In the genomic region with DNA sequence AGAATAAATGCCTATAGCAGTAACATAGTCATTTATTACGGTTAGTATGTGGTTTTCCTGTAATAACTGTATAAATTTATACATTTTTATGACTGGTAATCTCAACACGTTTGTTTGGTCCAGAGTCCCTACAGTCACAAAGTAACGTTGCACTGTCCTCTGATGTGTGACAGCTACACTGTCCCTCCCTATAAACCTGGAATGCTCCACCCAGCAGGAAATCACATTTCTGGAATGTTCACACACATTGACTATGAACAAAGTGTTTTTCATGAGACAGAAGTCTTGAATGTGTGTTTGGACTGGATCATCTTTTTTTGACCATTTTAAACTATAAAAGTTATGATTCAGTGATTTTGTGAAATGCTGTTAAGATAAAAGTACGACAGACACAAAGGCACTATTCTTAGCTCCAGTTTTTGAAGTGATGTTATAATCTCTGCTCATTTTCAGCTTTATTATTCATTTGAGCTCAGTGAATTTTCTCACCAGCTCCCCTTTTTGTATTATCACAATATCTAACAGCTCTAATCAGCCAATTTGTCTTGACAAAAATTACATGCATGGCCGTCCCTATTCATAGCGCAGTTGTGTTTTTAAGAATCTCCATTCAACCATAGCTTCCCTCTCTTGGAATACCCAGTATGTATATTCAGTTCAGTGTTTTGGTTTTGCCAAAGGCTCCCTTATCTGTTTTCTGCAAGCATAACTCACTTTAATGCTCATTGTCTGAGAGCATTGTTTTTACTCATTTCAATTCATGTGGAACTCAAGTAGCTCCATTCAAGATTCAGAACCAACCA, we compare ENCODE assay signal across 18 mouse cellular contexts.
DNase-seq lines count a peak whose midpoint lies in the region; ATAC-seq lines count a peak whose summit lies in the region.
"Had no signal": no experiment of that assay in that cellular context is flagged by ENCODE, and none has a peak within 500 bp of the region (broad histone marks: within the 10 kb centered on the region; RNA-seq: fewer than 3 reads in every experiment).

No protein-coding gene starts in this region.

- DNase-seq in kidney, adult 11 months, result no peak
- DNase-seq in neural tube, embryonic 11.5 days (ENCODE audit: low spot score), result no peak
- peak; percentile 4 for DNase-seq in telencephalon, adult 2 months (ENCODE audit: low read depth, low spot score)
- DNase-seq in urinary bladder, postnatal 25 days (ENCODE audit: low spot score), result no peak
- DNase-seq: adrenal gland, adult 2 months; cerebellum, adult 9-10 months; heart, postnatal 4 days; layer of hippocampus, postnatal 36 days; lung, postnatal 10 days had no signal

- 56% methylated on average over 6 of the region's 6 CpGs for WGBS in kidney, embryonic 14.5 days
- WGBS in neural tube, embryonic 11.5 days, result 56% methylated on average over 6 of the region's 6 CpGs
- WGBS in neural tube, embryonic 15.5 days, result 36% methylated on average over 6 of the region's 6 CpGs
- WGBS in forebrain, embryonic 16.5 days, result 17% methylated on average over 6 of the region's 6 CpGs
- 63% methylated on average over 6 of the region's 6 CpGs for WGBS in heart, embryonic 12.5 days

- no peaks in the 10 kb centered on the region for H3K9me3 ChIP-seq in kidney, embryonic 14.5 days (ENCODE audit: control insufficient read depth, low read length)
- H3K9me3 ChIP-seq in neural tube, embryonic 11.5 days (ENCODE audit: control insufficient read depth, low read length), result no peaks in the 10 kb centered on the region
- no peaks in the 10 kb centered on the region for H3K9me3 ChIP-seq in neural tube, embryonic 15.5 days (replicated peaks)
- no peaks in the 10 kb centered on the region for H3K9me3 ChIP-seq in forebrain, embryonic 16.5 days (ENCODE audit: control insufficient read depth, low read length)
- no peaks in the 10 kb centered on the region for H3K9me3 ChIP-seq in heart, embryonic 12.5 days (replicated peaks)
- H3K9me3 ChIP-seq: heart, embryonic 13.5 days; limb, embryonic 13.5 days had no signal

- H3K36me3 ChIP-seq in kidney, embryonic 14.5 days (ENCODE audit: control insufficient read depth, insufficient read depth, low read length), result no peaks in the 10 kb centered on the region
- H3K36me3 ChIP-seq in neural tube, embryonic 11.5 days (ENCODE audit: control insufficient read depth, insufficient read depth, low read length), result no peaks in the 10 kb centered on the region
- no peaks in the 10 kb centered on the region for H3K36me3 ChIP-seq in neural tube, embryonic 15.5 days
- no peaks in the 10 kb centered on the region for H3K36me3 ChIP-seq in forebrain, embryonic 16.5 days (ENCODE audit: control insufficient read depth, insufficient read depth)
- no peaks in the 10 kb centered on the region for H3K36me3 ChIP-seq in heart, embryonic 12.5 days
- H3K36me3 ChIP-seq: heart, embryonic 13.5 days; limb, embryonic 13.5 days had no signal

- H3K4me1 ChIP-seq in kidney, embryonic 14.5 days (ENCODE audit: control insufficient read depth, insufficient read depth, low read length), result no peaks in the 10 kb centered on the region
- H3K4me1 ChIP-seq in neural tube, embryonic 11.5 days (ENCODE audit: control insufficient read depth, insufficient read depth, low read length), result peaks cover 2% of the 10 kb centered on the region; the same call in 1 of the 2 replicates
- no peaks in the 10 kb centered on the region for H3K4me1 ChIP-seq in neural tube, embryonic 15.5 days
- peaks cover 5% of the 10 kb centered on the region for H3K4me1 ChIP-seq in forebrain, embryonic 16.5 days (replicated peaks; ENCODE audit: control insufficient read depth, insufficient read depth, low read length)
- H3K4me1 ChIP-seq in heart, embryonic 12.5 days (replicated peaks), result no peaks in the 10 kb centered on the region
- H3K4me1 ChIP-seq: heart, embryonic 13.5 days; limb, embryonic 13.5 days; megakaryocyte, embryonic 14.5 days had no signal

- no peak overlapping the region for H3K27ac ChIP-seq in kidney, embryonic 14.5 days (ENCODE audit: low read depth, low read length)
- no peak overlapping the region for H3K27ac ChIP-seq in neural tube, embryonic 11.5 days (ENCODE audit: low read depth, low read length)
- H3K27ac ChIP-seq in neural tube, embryonic 15.5 days (replicated peaks), result no peak overlapping the region
- H3K27ac ChIP-seq in forebrain, embryonic 16.5 days (ENCODE audit: low read length), result no peak overlapping the region
- no peak overlapping the region for H3K27ac ChIP-seq in heart, embryonic 12.5 days (ENCODE audit: poor library complexity, severe bottlenecking)
- H3K27ac ChIP-seq: heart, embryonic 13.5 days; limb, embryonic 13.5 days had no signal

- ATAC-seq in kidney, embryonic 14.5 days (ENCODE audit: low FRiP score, low TSS enrichment), result 0 out of 2 replicates have a peak, but pooled peaks have one; percentile 57
- peak; percentile 58; the same call in 1 of the 2 replicates for ATAC-seq in neural tube, embryonic 11.5 days (ENCODE audit: insufficient read depth, low FRiP score, low TSS enrichment)
- ATAC-seq in neural tube, embryonic 15.5 days (ENCODE audit: low FRiP score), result no peak
- peak; percentile 83 for ATAC-seq in forebrain, embryonic 16.5 days
- no peak for ATAC-seq in heart, embryonic 12.5 days (ENCODE audit: insufficient number of reproducible peaks, low FRiP score)
- ATAC-seq: intestine, postnatal 0 days had no signal

- H3K27me3 ChIP-seq in kidney, embryonic 14.5 days (ENCODE audit: control insufficient read depth, insufficient read depth, low read length), result no peaks in the 10 kb centered on the region
- H3K27me3 ChIP-seq in neural tube, embryonic 11.5 days (ENCODE audit: control insufficient read depth, insufficient read depth, low read length), result no peaks in the 10 kb centered on the region
- H3K27me3 ChIP-seq in neural tube, embryonic 15.5 days (replicated peaks), result no peaks in the 10 kb centered on the region
- no peaks in the 10 kb centered on the region for H3K27me3 ChIP-seq in forebrain, embryonic 16.5 days (replicated peaks; ENCODE audit: control insufficient read depth, insufficient read depth, low read length)
- H3K27me3 ChIP-seq in heart, embryonic 12.5 days (replicated peaks), result no peaks in the 10 kb centered on the region
- H3K27me3 ChIP-seq: heart, embryonic 13.5 days; limb, embryonic 13.5 days; megakaryocyte, embryonic 14.5 days had no signal

- no peak overlapping the region for H3K4me3 ChIP-seq in kidney, embryonic 14.5 days (ENCODE audit: low read length)
- H3K4me3 ChIP-seq in neural tube, embryonic 11.5 days (ENCODE audit: low read depth, low read length), result no peak overlapping the region
- no peak overlapping the region for H3K4me3 ChIP-seq in neural tube, embryonic 15.5 days (replicated peaks)
- H3K4me3 ChIP-seq in forebrain, embryonic 16.5 days (replicated peaks; ENCODE audit: low read length), result no peak overlapping the region
- no peak overlapping the region for H3K4me3 ChIP-seq in heart, embryonic 12.5 days
- H3K4me3 ChIP-seq: erythroblast, embryonic 14.5 days; heart, embryonic 13.5 days; limb, embryonic 13.5 days; megakaryocyte, embryonic 14.5 days had no signal

- no peak overlapping the region for H3K4me2 ChIP-seq in kidney, embryonic 14.5 days (replicated peaks; ENCODE audit: low read depth, low read length)
- no peak overlapping the region for H3K4me2 ChIP-seq in neural tube, embryonic 11.5 days (ENCODE audit: low read depth)
- no peak overlapping the region for H3K4me2 ChIP-seq in neural tube, embryonic 15.5 days
- H3K4me2 ChIP-seq in forebrain, embryonic 16.5 days (ENCODE audit: low read length), result no peak overlapping the region
- no peak overlapping the region for H3K4me2 ChIP-seq in heart, embryonic 12.5 days
- H3K4me2 ChIP-seq: heart, embryonic 13.5 days; limb, embryonic 13.5 days had no signal

- no peak overlapping the region for H3K9ac ChIP-seq in kidney, embryonic 14.5 days (ENCODE audit: low read depth, low read length)
- no peak overlapping the region for H3K9ac ChIP-seq in neural tube, embryonic 11.5 days (ENCODE audit: low read length)
- H3K9ac ChIP-seq in neural tube, embryonic 15.5 days (replicated peaks), result no peak overlapping the region
- H3K9ac ChIP-seq in forebrain, embryonic 16.5 days (replicated peaks; ENCODE audit: low read depth, low read length), result no peak overlapping the region
- no peak overlapping the region for H3K9ac ChIP-seq in heart, embryonic 12.5 days
- H3K9ac ChIP-seq: heart, embryonic 13.5 days; limb, embryonic 13.5 days had no signal

Comparison
In these comparisons a context has a peak if more than half of its experiments do, and no peak if none do; other contexts are left out.
1. ATAC-seq: peak in kidney, embryonic 14.5 days (single experiment), neural tube, embryonic 11.5 days (single experiment) and forebrain, embryonic 16.5 days (single experiment); none in neural tube, embryonic 15.5 days (single experiment) and heart, embryonic 12.5 days (single experiment).